Mouse (Mus musculus): ENCODE results near the gene Radil.

DNA sequence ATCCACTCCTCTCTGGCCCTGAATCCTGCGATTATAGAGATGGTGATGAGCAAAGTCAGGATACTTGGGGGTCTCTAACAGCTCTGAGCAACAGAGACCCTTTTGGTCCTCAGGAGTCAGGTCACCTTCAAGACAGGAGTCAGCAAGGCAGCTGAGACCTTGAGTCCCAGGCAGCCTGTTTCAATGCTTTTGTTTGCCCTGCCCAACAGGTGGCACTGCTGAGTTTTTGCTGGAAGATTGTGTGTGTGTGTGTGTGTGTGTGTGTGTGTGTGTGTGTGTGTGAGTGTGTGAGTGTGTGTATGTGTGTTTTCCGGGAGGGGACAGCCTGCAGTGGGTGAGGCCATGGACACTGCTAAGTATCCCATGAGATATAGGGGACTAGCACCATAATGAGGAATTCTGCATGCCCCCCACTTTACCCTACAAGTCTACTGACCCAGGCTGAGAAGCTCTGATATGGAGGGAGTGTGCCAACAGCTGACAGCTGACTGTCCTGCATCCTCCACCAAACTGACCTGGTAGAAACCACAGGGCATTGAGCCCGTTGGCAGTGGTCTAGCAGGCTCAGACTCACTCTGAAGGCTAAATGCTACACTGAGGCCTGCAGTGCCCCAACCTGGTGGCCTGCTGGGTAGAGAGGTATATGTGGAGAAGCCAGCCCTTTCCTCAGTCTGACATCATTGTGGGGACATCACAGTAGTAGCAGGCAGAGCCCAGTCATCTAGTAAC lies 45.0 kb downstream of the Radil start:
- TF ChIP-seq BHLHE40 (IDR thresholded peaks at IDR 0.05; ENCODE audit: low read depth, low read length), result no peak
- TF ChIP-seq SMC3 (IDR thresholded peaks at IDR 0.05; ENCODE audit: low read depth, low read length), result peak; percentile 43
- TF ChIP-seq TBP (conservative IDR thresholded peaks at IDR 0.05; ENCODE audit: low read depth, low read length), result no peak
- TF ChIP-seq EP300 (IDR thresholded peaks at IDR 0.05; ENCODE audit: low read length), result no peak
- peak in 1 of 2 experiments; percentile 64; a peak in 2 of 4 replicates for TF ChIP-seq CTCF (conservative IDR thresholded peaks at IDR 0.05 in 1 of 2, IDR thresholded peaks at IDR 0.05 in 1 of 2; ENCODE audit: low read depth in 2 of 2, low read length in 2 of 2)
- no peak for TF ChIP-seq POLR2A (IDR thresholded peaks at IDR 0.05; ENCODE audit: low read depth, low read length)
- TF ChIP-seq USF1 (IDR thresholded peaks at IDR 0.05; ENCODE audit: low read depth, low read length), result no peak
- no peak for TF ChIP-seq MAFK (IDR thresholded peaks at IDR 0.05; ENCODE audit: insufficient replicate concordance, low read length)
- peak; percentile 20 for TF ChIP-seq RAD21 (IDR thresholded peaks at IDR 0.05; ENCODE audit: low read depth, low read length)
- no peak for TF ChIP-seq USF2 (conservative IDR thresholded peaks at IDR 0.05; ENCODE audit: low read depth, low read length)
